Mouse (Mus musculus): ENCODE measurements around the gene Gm4131.
"Not testable (repeated sequence)": the region's sequence is repeated elsewhere in the genome, so short reads cannot be mapped to it uniquely, and the experiment has no call there.

Gene Gm4131

GRCm38 (mm10) chr14:62566821-62567220, at the start of gene Gm4131:
Gene Gm4131 (minus strand): TSS chr14:62566921.
- not testable (repeated sequence) for DNase-seq (ENCODE audit: low spot score in 2 of 2)

- no peak for DNase-seq (ENCODE audit: low spot score in 2 of 2)
These were observed 43.2 kb upstream of the Gm4131 start for GRCm38 (mm10) chr14:62609904-62610303.

GRCm38 (mm10) chr14:62607791-62608196, 41.1 kb upstream of the Gm4131 start:
- peak; percentile 38 to 46 for DNase-seq (ENCODE audit: low spot score in 2 of 2)

- DNase-seq (ENCODE audit: low spot score in 2 of 2): no peak
These were observed 36.1 kb upstream of the Gm4131 start for GRCm38 (mm10) chr14:62602869-62603268.

GRCm38 (mm10) chr14:62602271-62602670, 35.5 kb upstream of the Gm4131 start:
- DNase-seq (ENCODE audit: low spot score in 2 of 2): peak; percentile 25 to 34

GRCm38 (mm10) chr14:62600109-62600522, 33.4 kb upstream of the Gm4131 start:
- no peak for DNase-seq (ENCODE audit: low spot score in 2 of 2)

- no peak for DNase-seq (ENCODE audit: low spot score in 2 of 2)
These were observed 18.6 kb upstream of the Gm4131 start for GRCm38 (mm10) chr14:62585338-62585737.

GRCm38 (mm10) chr14:62584637-62585036, 17.9 kb upstream of the Gm4131 start:
- DNase-seq (ENCODE audit: low spot score in 2 of 2): no peak

- DNase-seq (ENCODE audit: low spot score in 2 of 2): no peak
These were observed 15.0 kb upstream of the Gm4131 start for GRCm38 (mm10) chr14:62581768-62582167.

- DNase-seq (ENCODE audit: low spot score in 2 of 2): no peak
These were observed 14.2 kb upstream of the Gm4131 start for GRCm38 (mm10) chr14:62580945-62581344.

GRCm38 (mm10) chr14:62575862-62576261, 9.1 kb upstream of the Gm4131 start:
- DNase-seq (ENCODE audit: low spot score in 2 of 2): peak; percentile 32 to 49

- no peak for DNase-seq (ENCODE audit: low spot score in 2 of 2)
These were observed 8.2 kb upstream of the Gm4131 start for GRCm38 (mm10) chr14:62574906-62575305.

GRCm38 (mm10) chr14:62573454-62573853, 6.7 kb upstream of the Gm4131 start:
- DNase-seq (ENCODE audit: low spot score in 2 of 2): no peak

GRCm38 (mm10) chr14:62570299-62570698, 3.6 kb upstream of the Gm4131 start:
- DNase-seq (ENCODE audit: low spot score in 2 of 2): no peak

- no peak for DNase-seq (ENCODE audit: low spot score in 2 of 2)
These were observed 2.7 kb upstream of the Gm4131 start for GRCm38 (mm10) chr14:62569463-62569862.

- DNase-seq (ENCODE audit: low spot score in 2 of 2): no peak
These were observed 3.0 kb downstream of the Gm4131 start for GRCm38 (mm10) chr14:62563679-62564078.

GRCm38 (mm10) chr14:62561875-62562748, 4.6 kb downstream of the Gm4131 start:
- DNase-seq (ENCODE audit: low spot score in 2 of 2): peak; percentile 58 to 59

- no peak for DNase-seq (ENCODE audit: low spot score in 2 of 2)
These were observed 9.6 kb downstream of the Gm4131 start for GRCm38 (mm10) chr14:62557111-62557510.

- DNase-seq (ENCODE audit: low spot score in 2 of 2): peak; percentile 23 to 43
These were observed 10.6 kb downstream of the Gm4131 start for GRCm38 (mm10) chr14:62555840-62556810.

GRCm38 (mm10) chr14:62555309-62555829, 11.4 kb downstream of the Gm4131 start, which contains the start of gene Fam124a:
Gene Fam124a (plus strand): TSS chr14:62555737.
- peak; percentile 78 to 85 for DNase-seq (ENCODE audit: low spot score in 2 of 2)

- no peak for DNase-seq (ENCODE audit: low spot score in 2 of 2)
These were observed 12.9 kb downstream of the Gm4131 start for GRCm38 (mm10) chr14:62553786-62554185.

- DNase-seq (ENCODE audit: low spot score in 2 of 2): no peak
These were observed 13.9 kb downstream of the Gm4131 start for GRCm38 (mm10) chr14:62552771-62553170.
